Mouse (Mus musculus): ENCODE results near the gene Arhgef3. TPM values are rescaled to one million over a fixed set of nuclear protein-coding genes. Genes with fewer than 3 reads are reported as not detected.

Arhgef3 gene
- 4.4 and 8.4 TPM in 2 replicates for polyA plus RNA-seq (2016; fragmentation: Nextera tagmentation; extraction: Ambion mirVana)

- H3K9me3 ChIP-seq (replicated peaks), result no peaks in the 10 kb centered on the region
- H3K4me1 ChIP-seq, result peaks cover 14% of the 10 kb centered on the region
- no peaks in the 10 kb centered on the region for H3K36me3 ChIP-seq
- WGBS, result under 1% methylated on average over 58 of the region's 58 CpGs
- peaks cover 55% of the 10 kb centered on the region for H3K27me3 ChIP-seq (ENCODE audit: low read depth, poor library complexity, severe bottlenecking)
- H3K27ac ChIP-seq, result peak within 1 kb of the TSS; percentile 70
- peak within 1 kb of the TSS; percentile 62 for H3K4me3 ChIP-seq
- DNase-seq (ENCODE audit: low spot score), result peak; percentile 77
These were observed at the start of gene Arhgef3 for GRCm38 (mm10) chr14:27114362-27115274. Arhgef3 (plus strand) TSS chr14:27114899.

- H3K4me1 ChIP-seq, result peaks cover 94% of the 10 kb centered on the region
- peaks cover 18% of the 10 kb centered on the region; the same call in 1 of the 2 replicates for H3K36me3 ChIP-seq
- H3K4me3 ChIP-seq, result peak overlapping the region; percentile 37
- peak overlapping the region; percentile 94 for H3K27ac ChIP-seq
- no peaks in the 10 kb centered on the region for H3K27me3 ChIP-seq (ENCODE audit: low read depth, poor library complexity, severe bottlenecking)
- peak; percentile 91 for DNase-seq (ENCODE audit: low spot score)
- H3K9me3 ChIP-seq (replicated peaks), result no peaks in the 10 kb centered on the region
- WGBS, result 3% methylated on average over 9 of the region's 9 CpGs
These were observed 48.3 kb upstream of the Arhgef3 start for GRCm38 (mm10) chr14:27066171-27066929.

- peak overlapping the region; percentile 37 for H3K4me3 ChIP-seq
- H3K27me3 ChIP-seq (ENCODE audit: low read depth, poor library complexity, severe bottlenecking), result no peaks in the 10 kb centered on the region
- H3K36me3 ChIP-seq, result peaks cover 11% of the 10 kb centered on the region; the same call in 1 of the 2 replicates
- H3K27ac ChIP-seq, result peak overlapping the region; percentile 94
- H3K9me3 ChIP-seq (replicated peaks), result no peaks in the 10 kb centered on the region
- 11% methylated on average over 6 of the region's 6 CpGs for WGBS
- peaks cover 100% of the 10 kb centered on the region for H3K4me1 ChIP-seq
- peak; percentile 69 for DNase-seq (ENCODE audit: low spot score)
These were observed 46.8 kb upstream of the Arhgef3 start for GRCm38 (mm10) chr14:27067866-27068271.

- H3K27ac ChIP-seq, result peak overlapping the region; percentile 94
These were observed 45.1 kb upstream of the Arhgef3 start for GRCm38 (mm10) chr14:27069434-27070097.

GRCm38 (mm10) chr14:27070128-27070527, 44.6 kb upstream of the Arhgef3 start:
- DNase-seq (ENCODE audit: low spot score), result no peak
- Histone ChIP-seq H3K27me3 (ENCODE audit: low read depth, poor library complexity, severe bottlenecking) (no peaks in the 10 kb centered on the region), H3K9me3 (replicated peaks) (no peaks in the 10 kb centered on the region), H3K27ac (peak overlapping the region; percentile 94), H3K4me3 (peak overlapping the region; percentile 29), H3K4me1 (peaks cover 100% of the 10 kb centered on the region), H3K36me3 (peaks cover 6% of the 10 kb centered on the region; the same call in 1 of the 2 replicates)
- 11% methylated on average over 3 of the region's 3 CpGs for WGBS

More at GRCm38 (mm10) chr14:27069434-27070097, 45.1 kb upstream of the Arhgef3 start:
- peak overlapping the region; percentile 29 for H3K4me3 ChIP-seq
- H3K36me3 ChIP-seq, result peaks cover 6% of the 10 kb centered on the region; the same call in 1 of the 2 replicates
- 7% methylated on average over 8 of the region's 8 CpGs for WGBS
- DNase-seq (ENCODE audit: low spot score), result peak; percentile 70
- no peaks in the 10 kb centered on the region for H3K27me3 ChIP-seq (ENCODE audit: low read depth, poor library complexity, severe bottlenecking)
- peaks cover 100% of the 10 kb centered on the region for H3K4me1 ChIP-seq
- no peaks in the 10 kb centered on the region for H3K9me3 ChIP-seq (replicated peaks)

- Histone ChIP-seq H3K27ac (peak overlapping the region; percentile 94), H3K4me1 (peaks cover 100% of the 10 kb centered on the region), H3K36me3 (peaks cover 9% of the 10 kb centered on the region; the same call in 1 of the 2 replicates), H3K27me3 (ENCODE audit: low read depth, poor library complexity, severe bottlenecking) (no peaks in the 10 kb centered on the region), H3K4me3 (peak overlapping the region; percentile 29), H3K9me3 (replicated peaks) (no peaks in the 10 kb centered on the region)
- WGBS, result 6% methylated on average over 9 of the region's 9 CpGs
- peak; percentile 59 for DNase-seq (ENCODE audit: low spot score)
These were observed 43.9 kb upstream of the Arhgef3 start for GRCm38 (mm10) chr14:27070758-27071157.

- H3K27ac ChIP-seq, result peak overlapping the region; percentile 94
- H3K4me1 ChIP-seq, result peaks cover 100% of the 10 kb centered on the region
- 10% methylated on average over 3 of the region's 3 CpGs for WGBS
These were observed 42.7 kb upstream of the Arhgef3 start for GRCm38 (mm10) chr14:27071985-27072384.

GRCm38 (mm10) chr14:27075084-27075483, 39.6 kb upstream of the Arhgef3 start:
- Histone ChIP-seq H3K9me3 (replicated peaks) (no peaks in the 10 kb centered on the region), H3K27me3 (ENCODE audit: low read depth, poor library complexity, severe bottlenecking) (no peaks in the 10 kb centered on the region), H3K36me3 (peaks cover 48% of the 10 kb centered on the region), H3K4me3 (no peak overlapping the region), H3K4me1 (peaks cover 74% of the 10 kb centered on the region), H3K27ac (peak overlapping the region; percentile 78)
- 53% methylated on average over 6 of the region's 6 CpGs for whole genome bisulfite sequencing
- DNase-seq (ENCODE audit: low spot score), result no peak

More at GRCm38 (mm10) chr14:27071985-27072384, 42.7 kb upstream of the Arhgef3 start:
- H3K27me3 ChIP-seq (ENCODE audit: low read depth, poor library complexity, severe bottlenecking), result no peaks in the 10 kb centered on the region
- peaks cover 21% of the 10 kb centered on the region for H3K36me3 ChIP-seq
- peak overlapping the region; percentile 5; the same call in 1 of the 2 replicates for H3K4me3 ChIP-seq
- H3K9me3 ChIP-seq (replicated peaks), result no peaks in the 10 kb centered on the region
- DNase-seq (ENCODE audit: low spot score), result peak; percentile 84

GRCm38 (mm10) chr14:27075909-27076521, 38.7 kb upstream of the Arhgef3 start:
- no peak overlapping the region for H3K4me3 ChIP-seq
- 67% methylated on average over 8 of the region's 8 CpGs for WGBS
- peak overlapping the region; percentile 78 for H3K27ac ChIP-seq
- no peaks in the 10 kb centered on the region for H3K27me3 ChIP-seq (ENCODE audit: low read depth, poor library complexity, severe bottlenecking)
- no peaks in the 10 kb centered on the region for H3K9me3 ChIP-seq (replicated peaks)
- H3K36me3 ChIP-seq, result peaks cover 57% of the 10 kb centered on the region
- DNase-seq (ENCODE audit: low spot score), result no peak
- H3K4me1 ChIP-seq, result peaks cover 71% of the 10 kb centered on the region

- H3K27ac ChIP-seq, result peak overlapping the region; percentile 78
- H3K4me1 ChIP-seq, result peaks cover 71% of the 10 kb centered on the region
- H3K27me3 ChIP-seq (ENCODE audit: low read depth, poor library complexity, severe bottlenecking), result no peaks in the 10 kb centered on the region
- no peak for DNase-seq (ENCODE audit: low spot score)
- 92% methylated on average over 2 of the region's 2 CpGs for WGBS
- H3K4me3 ChIP-seq, result no peak overlapping the region
- H3K36me3 ChIP-seq, result peaks cover 61% of the 10 kb centered on the region
- no peaks in the 10 kb centered on the region for H3K9me3 ChIP-seq (replicated peaks)
These were observed 38.2 kb upstream of the Arhgef3 start for GRCm38 (mm10) chr14:27076522-27076920.

GRCm38 (mm10) chr14:27081536-27082275, 33.0 kb upstream of the Arhgef3 start:
- Histone ChIP-seq H3K4me3 (no peak overlapping the region), H3K4me1 (peaks cover 40% of the 10 kb centered on the region), H3K27ac (no peak overlapping the region), H3K9me3 (replicated peaks) (no peaks in the 10 kb centered on the region), H3K27me3 (ENCODE audit: low read depth, poor library complexity, severe bottlenecking) (no peaks in the 10 kb centered on the region), H3K36me3 (peaks cover 91% of the 10 kb centered on the region)
- WGBS, result 59% methylated on average over 5 of the region's 5 CpGs
- no peak for DNase-seq (ENCODE audit: low spot score)
